Mouse (Mus musculus) hindbrain, embryonic 13.5 days (tissue): ENCODE measurements around the gene Wnt5a. TPM values are rescaled to one million over a fixed set of nuclear protein-coding genes. Genes with fewer than 3 reads are reported as not detected.

Experiments used
- ATAC-seq: fragments of 200-750 bp; cut with Nextera tagmentation; 2 replicates; pipeline ENCODE4 v1.8.0; 2017; ENCODE audit warnings: moderate TSS enrichment; ENCODE audit not compliant: low FRiP score
- H3K27ac ChIP-seq: fragments of 300-500 bp; sonication (generic); 2 replicates; pipeline ENCODE4 v1.5.1; 2015; ENCODE audit warnings: inconsistent platforms, mild to moderate bottlenecking, moderate library complexity
- H3K27me3 ChIP-seq: fragments of 300-500 bp; sonication (generic); 2 replicates; pipeline ENCODE4 v1.6.1; 2015; ENCODE audit warnings: mild to moderate bottlenecking, inconsistent platforms
- H3K36me3 ChIP-seq: fragments of 300-500 bp; sonication (generic); 2 replicates; pipeline ENCODE4 v1.6.1; 2015; ENCODE audit warnings: mild to moderate bottlenecking, inconsistent platforms
- H3K4me1 ChIP-seq: fragments of 300-500 bp; sonication (generic); replicated peaks from 2 replicates; pipeline ENCODE4 v1.6.1; 2015; ENCODE audit warnings: inconsistent platforms
- H3K4me2 ChIP-seq: fragments of 300-500 bp; sonication (generic); 2 replicates; pipeline ENCODE4 v1.6.1; 2015; ENCODE audit warnings: inconsistent platforms, mild to moderate bottlenecking, moderate library complexity
- H3K4me3 ChIP-seq: fragments of 300-500 bp; sonication (generic); 2 replicates; pipeline ENCODE4 v1.5.1; 2015; ENCODE audit warnings: mild to moderate bottlenecking, inconsistent platforms
- H3K9ac ChIP-seq: fragments of 300-500 bp; sonication (generic); 2 replicates; pipeline ENCODE4 v1.6.1; 2015; ENCODE audit warnings: mild to moderate bottlenecking, inconsistent platforms
- H3K9me3 ChIP-seq: fragments of 300-500 bp; sonication (generic); 2 replicates; pipeline ENCODE4 v1.6.1; 2016; ENCODE audit warnings: inconsistent platforms
- WGBS: fragments of 180-500 bp; shearing (Covaris S2); methylation state at CpG from one replicate; pipeline ENCODE4 v1.1.7; 2015; 5-methylcytosine and 5-hydroxymethylcytosine counted together
- polyA plus RNA-seq: library from polyadenylated mRNA; unstranded; fragments of >200 nt; fragmentation: Nextera tagmentation; extraction: Ambion mirVana; gene quantifications from 2 replicates; pipeline ENCODE4 v1.2.1, GENCODE M21; 2015

The Wnt5a gene
- polyA plus RNA-seq, 1 experiment from 2014 or later = 35.4 TPM

DNA sequence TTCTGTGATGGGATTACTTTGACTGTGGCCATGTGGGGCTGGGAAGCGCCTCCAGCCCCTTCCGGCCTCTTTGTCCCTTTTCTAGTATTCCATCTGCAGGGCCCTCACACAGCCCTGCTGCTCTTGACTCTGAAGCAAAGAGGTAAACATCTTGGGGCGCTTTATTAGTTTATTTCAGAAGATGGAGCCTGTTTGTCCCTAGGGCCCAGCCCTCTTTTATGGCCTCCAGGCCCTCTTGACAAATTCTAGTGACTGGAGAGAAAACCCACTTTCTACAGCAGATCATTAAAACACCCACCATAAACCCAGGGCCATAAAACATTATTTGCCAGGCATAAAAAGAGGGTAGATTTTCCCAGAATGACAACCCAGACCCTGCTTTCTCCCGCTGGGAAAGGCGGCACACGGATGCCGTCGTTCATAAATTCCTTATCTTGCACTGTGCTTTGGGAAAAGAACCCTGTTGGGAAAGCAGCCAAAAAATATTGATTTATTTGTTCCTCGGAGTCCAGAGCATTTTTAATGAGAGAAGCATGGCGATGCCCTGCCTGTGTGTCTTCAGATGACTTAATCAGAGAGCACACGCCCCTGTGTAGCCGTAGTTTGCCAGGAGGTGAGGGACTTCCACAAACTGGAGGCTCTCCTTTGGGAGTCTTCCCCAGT is 3.2 kb upstream of the Wnt5a start:
- WGBS = 57% methylated on average over 12 of the region's 12 CpGs

DNA sequence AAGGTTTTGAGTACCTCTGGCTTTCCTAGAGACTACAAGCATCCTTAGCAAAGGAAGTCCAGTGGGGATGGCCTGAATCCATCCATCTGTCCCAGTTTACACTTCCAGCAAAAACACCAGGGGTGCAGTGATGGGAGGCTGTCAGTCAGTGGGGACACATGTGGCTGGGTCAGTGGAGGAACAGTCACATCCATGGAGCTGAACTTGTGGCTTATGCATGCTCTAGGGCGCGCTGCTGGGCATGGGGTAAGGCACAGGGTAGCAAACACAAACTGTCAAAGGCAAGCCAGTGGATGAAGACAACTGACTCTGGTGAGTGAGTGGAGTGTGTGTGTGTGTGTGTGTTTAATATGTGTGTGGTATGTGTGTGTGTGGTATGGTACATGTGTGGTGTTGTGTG is 1.3 kb upstream of the Wnt5a start:
- peaks cover 37% of the 10 kb centered on the region for H3K4me1 ChIP-seq
- H3K36me3 ChIP-seq = no peaks in the 10 kb centered on the region
- H3K27ac ChIP-seq = no peak overlapping the region
- H3K9me3 ChIP-seq = no peaks in the 10 kb centered on the region
- ATAC-seq = no peak
- H3K27me3 ChIP-seq = peaks cover 41% of the 10 kb centered on the region
- no peak overlapping the region for H3K4me3 ChIP-seq
- WGBS = 80% methylated on average over 2 of the region's 2 CpGs
- H3K4me2 ChIP-seq = no peak overlapping the region
- H3K9ac ChIP-seq = no peak overlapping the region

More for the DNA sequence above, 3.2 kb upstream of the Wnt5a start:
- no peak overlapping the region for H3K27ac ChIP-seq
- no peak overlapping the region for H3K4me3 ChIP-seq
- H3K4me1 ChIP-seq = peaks cover 21% of the 10 kb centered on the region
- H3K27me3 ChIP-seq = peaks cover 34% of the 10 kb centered on the region
- no peaks in the 10 kb centered on the region for H3K9me3 ChIP-seq
- ATAC-seq = no peak
- H3K9ac ChIP-seq = no peak overlapping the region
- H3K36me3 ChIP-seq = no peaks in the 10 kb centered on the region
- no peak overlapping the region for H3K4me2 ChIP-seq

DNA sequence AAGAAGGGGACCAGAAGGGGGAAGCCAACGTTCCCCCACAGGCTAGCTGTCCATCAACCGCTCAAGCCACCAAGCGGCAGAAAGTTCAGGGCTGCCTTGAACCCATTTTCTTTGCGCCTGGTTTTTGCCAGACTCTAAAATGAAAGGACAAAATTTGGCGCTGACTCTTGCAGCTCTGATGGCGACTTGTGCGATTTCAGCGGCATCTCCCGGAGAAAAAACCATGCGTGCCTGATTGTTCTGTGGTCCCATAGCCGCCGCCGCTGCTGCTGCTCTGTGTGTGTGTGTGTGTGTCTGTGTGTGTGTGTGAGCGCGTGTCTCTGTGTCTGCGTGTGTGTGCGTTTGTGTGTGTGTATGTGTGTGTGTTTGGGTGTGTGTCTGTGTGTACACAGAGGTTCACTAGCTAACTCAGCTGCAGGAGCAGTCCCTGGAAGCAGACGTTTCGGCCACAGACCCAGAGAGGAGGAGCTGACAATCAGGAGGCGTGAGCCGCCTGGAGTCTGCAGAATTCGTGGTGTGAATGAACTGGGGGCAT is 568 bp downstream of the Wnt5a start:
- H3K9me3 ChIP-seq = no peaks in the 10 kb centered on the region
- peaks cover 51% of the 10 kb centered on the region for H3K27me3 ChIP-seq
- H3K9ac ChIP-seq = peak overlapping the region; percentile 82
- no peaks in the 10 kb centered on the region for H3K36me3 ChIP-seq
- H3K4me3 ChIP-seq = peak overlapping the region; percentile 63
- H3K4me2 ChIP-seq = peak overlapping the region; percentile 90
- ATAC-seq = peak; percentile 52
- 1% methylated on average over 22 of the region's 22 CpGs for WGBS
- peaks cover 56% of the 10 kb centered on the region for H3K4me1 ChIP-seq
- peak overlapping the region; percentile 87 for H3K27ac ChIP-seq

DNA sequence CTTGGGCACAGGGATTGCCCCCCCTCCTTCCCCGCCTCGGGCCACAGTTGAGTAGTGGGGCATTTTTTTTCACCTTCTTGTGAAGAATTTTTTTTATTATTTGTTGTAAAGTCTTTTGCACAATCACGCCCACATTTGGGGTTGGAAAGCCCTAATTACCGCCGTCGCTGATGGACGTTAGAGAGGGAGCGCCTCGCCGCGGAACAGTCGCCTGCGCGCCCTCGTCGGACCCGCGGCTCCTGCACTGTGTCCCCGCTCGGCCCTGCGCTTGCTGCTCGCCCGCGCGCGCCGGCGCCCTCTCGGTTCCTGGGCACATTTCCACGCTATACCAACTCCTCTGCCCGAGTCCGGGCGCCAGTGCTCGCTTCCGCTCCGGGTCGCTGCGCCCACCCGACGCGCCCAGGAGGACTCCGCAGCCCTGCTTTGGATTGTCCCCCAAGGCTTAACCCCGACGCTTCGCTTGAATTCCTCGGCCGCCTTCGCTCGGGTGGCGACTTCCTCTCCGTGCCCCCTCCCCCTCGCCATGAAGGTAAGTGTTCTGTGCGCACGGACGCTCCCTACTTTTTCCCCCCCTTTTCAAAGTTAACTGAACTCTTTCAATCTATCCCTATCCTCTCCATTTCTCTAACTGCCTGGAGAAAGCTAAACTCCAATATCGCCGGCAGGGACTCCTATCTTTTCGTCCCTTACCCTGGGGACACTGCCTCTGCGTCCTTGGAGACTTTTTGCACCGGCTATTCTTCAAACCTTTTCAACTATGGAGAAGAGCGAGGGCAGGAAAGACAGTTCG is 1.2 kb downstream of the Wnt5a start:
- Histone ChIP-seq H3K9ac (peak overlapping the region; percentile 82), H3K4me2 (peak overlapping the region; percentile 90), H3K36me3 (no peaks in the 10 kb centered on the region), H3K4me1 (peaks cover 62% of the 10 kb centered on the region), H3K27me3 (peaks cover 53% of the 10 kb centered on the region), H3K27ac (peak overlapping the region; percentile 87), H3K4me3 (peak overlapping the region; percentile 63), H3K9me3 (no peaks in the 10 kb centered on the region)
- peak; percentile 47 for ATAC-seq
- under 1% methylated on average over 62 of the region's 62 CpGs for WGBS

DNA sequence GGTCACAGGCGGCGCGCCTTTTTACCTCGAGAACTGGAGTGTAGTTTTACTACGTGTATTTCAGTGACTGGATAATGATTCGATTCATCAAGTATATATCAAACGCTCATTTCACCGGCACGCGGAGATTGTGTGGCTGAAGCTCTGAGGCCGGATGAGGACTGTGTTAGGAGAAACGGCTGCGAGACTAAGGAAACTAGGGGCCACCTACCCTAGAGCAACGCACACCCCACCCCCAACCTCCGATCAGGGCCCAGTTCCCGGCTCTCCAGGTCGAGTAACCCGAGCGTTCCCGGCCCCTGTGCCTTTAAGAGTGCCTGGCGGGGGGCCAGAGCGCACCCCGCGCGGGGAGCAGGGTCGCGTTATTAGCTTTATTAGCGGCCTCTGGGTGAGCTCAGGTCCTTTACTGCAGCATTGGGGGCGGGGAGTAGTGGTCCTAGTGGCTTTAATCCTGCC is 1.9 kb downstream of the Wnt5a start:
- WGBS = under 1% methylated on average over 29 of the region's 29 CpGs

DNA sequence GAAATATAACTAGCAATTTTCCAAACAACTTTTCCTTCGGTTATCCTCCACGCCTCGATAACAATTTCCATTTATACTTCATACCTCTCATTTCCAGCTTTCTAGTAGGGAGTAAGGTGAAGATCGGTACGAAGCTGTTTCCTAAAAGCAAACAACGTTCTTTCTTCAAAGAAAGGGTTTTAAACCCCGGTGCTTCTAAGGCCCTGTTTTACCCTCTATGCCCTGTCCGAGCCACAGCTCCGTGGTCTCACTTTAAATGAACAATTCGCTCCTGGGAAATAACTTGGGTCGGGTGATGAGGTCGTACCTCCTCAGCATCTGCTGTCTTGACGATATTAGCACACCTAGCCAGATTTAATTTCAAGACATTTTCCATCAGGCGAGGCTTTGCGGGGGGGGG is 2.5 kb downstream of the Wnt5a start:
- 1% methylated on average over 15 of the region's 15 CpGs for WGBS
- Histone ChIP-seq H3K4me1 (peaks cover 73% of the 10 kb centered on the region), H3K4me2 (peak overlapping the region; percentile 90), H3K27me3 (peaks cover 55% of the 10 kb centered on the region), H3K9ac (peak overlapping the region; percentile 82), H3K27ac (peak overlapping the region; percentile 87; the same call in 1 of the 2 replicates), H3K36me3 (no peaks in the 10 kb centered on the region), H3K4me3 (peak overlapping the region; percentile 63), H3K9me3 (no peaks in the 10 kb centered on the region)
- no peak for ATAC-seq

More for the DNA sequence above, 1.9 kb downstream of the Wnt5a start:
- H3K4me2 ChIP-seq = peak overlapping the region; percentile 90
- H3K9ac ChIP-seq = peak overlapping the region; percentile 82
- peak overlapping the region; percentile 87 for H3K27ac ChIP-seq
- peak overlapping the region; percentile 63 for H3K4me3 ChIP-seq
- peak; percentile 36; the same call in 1 of the 2 replicates for ATAC-seq
- peaks cover 51% of the 10 kb centered on the region for H3K27me3 ChIP-seq
- peaks cover 68% of the 10 kb centered on the region for H3K4me1 ChIP-seq
- H3K36me3 ChIP-seq = no peaks in the 10 kb centered on the region
- no peaks in the 10 kb centered on the region for H3K9me3 ChIP-seq

DNA sequence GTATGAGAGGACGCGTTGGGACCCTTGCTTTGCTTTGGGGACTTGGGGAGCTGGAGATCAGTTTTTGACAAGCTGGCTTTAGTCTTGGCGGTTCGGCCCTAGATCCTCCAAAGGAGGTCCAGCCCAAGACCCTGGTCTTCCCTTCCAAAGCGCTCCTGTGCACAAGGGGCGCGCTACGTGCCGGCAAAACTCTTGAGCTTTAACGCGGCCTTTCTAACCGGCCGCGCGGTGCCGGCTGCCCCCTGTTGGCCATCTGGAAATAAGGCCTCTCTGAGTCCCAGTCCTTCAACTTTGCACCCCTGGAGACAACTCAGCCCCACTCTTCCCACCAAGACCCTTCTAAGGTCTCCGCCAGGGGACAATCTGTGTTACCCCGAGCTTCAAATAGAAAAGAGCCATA is 2.9 kb downstream of the Wnt5a start:
- H3K4me1 ChIP-seq = peaks cover 73% of the 10 kb centered on the region
- no peak for ATAC-seq
- peak overlapping the region; percentile 63 for H3K4me3 ChIP-seq
- H3K4me2 ChIP-seq = peak overlapping the region; percentile 90
- H3K9ac ChIP-seq = peak overlapping the region; percentile 82
- WGBS = 1% methylated on average over 18 of the region's 18 CpGs
- H3K27ac ChIP-seq = peak overlapping the region; percentile 87
- no peaks in the 10 kb centered on the region for H3K9me3 ChIP-seq
- peaks cover 52% of the 10 kb centered on the region for H3K27me3 ChIP-seq
- no peaks in the 10 kb centered on the region for H3K36me3 ChIP-seq

DNA sequence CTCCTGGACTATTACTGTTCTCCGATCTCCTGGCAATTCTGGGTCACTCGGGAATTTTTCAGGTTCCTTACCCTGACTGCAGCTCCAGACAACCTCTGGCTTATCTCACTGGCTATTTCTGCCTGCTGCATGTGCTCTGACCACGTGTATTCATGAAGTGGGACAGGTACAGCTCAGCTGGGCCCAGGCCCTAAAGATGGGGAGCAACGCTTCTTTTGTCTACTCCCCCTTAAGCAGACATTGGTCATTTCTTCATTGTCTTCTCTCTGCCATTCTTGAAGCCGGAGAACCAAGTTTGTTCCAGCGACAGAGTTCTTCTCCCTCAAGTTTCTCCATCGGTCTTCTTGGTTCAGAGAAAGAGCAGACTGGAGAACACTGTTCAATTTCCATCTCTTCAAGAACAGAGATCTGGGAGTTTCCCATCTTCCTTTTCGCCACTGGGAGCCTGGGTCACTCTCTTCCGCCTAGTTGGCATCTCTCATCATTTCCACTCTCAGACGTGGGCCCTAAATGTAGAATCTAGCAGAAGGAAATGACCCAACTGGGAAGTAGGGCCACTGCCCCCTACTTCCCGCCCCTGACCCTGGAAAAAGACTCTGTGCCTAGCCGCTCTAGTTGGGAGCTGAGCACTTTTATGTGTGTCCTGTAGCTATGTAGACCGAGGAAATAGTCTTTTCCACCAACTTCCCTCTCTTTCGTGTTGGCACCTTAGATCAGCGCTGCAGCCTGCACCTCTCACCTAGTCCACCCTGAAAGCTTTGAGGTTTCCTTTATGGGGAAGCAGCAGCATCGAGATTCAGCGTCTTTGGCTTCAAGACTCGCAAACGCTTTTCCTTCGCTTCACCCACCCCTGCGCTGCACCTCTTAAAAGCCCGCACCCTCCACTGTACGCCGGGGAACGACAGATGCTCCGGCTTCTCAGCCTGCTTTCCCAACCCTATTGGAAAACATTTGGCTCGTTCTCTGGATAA is 4.0 kb downstream of the Wnt5a start:
- Histone ChIP-seq H3K4me2 (peak overlapping the region; percentile 90), H3K27ac (peak overlapping the region; percentile 85), H3K9me3 (no peaks in the 10 kb centered on the region), H3K4me1 (peaks cover 73% of the 10 kb centered on the region), H3K27me3 (peaks cover 53% of the 10 kb centered on the region), H3K4me3 (peak overlapping the region; percentile 63), H3K9ac (peak overlapping the region; percentile 82), H3K36me3 (no peaks in the 10 kb centered on the region)
- ATAC-seq = no peak
- WGBS = 11% methylated on average over 27 of the region's 27 CpGs

DNA sequence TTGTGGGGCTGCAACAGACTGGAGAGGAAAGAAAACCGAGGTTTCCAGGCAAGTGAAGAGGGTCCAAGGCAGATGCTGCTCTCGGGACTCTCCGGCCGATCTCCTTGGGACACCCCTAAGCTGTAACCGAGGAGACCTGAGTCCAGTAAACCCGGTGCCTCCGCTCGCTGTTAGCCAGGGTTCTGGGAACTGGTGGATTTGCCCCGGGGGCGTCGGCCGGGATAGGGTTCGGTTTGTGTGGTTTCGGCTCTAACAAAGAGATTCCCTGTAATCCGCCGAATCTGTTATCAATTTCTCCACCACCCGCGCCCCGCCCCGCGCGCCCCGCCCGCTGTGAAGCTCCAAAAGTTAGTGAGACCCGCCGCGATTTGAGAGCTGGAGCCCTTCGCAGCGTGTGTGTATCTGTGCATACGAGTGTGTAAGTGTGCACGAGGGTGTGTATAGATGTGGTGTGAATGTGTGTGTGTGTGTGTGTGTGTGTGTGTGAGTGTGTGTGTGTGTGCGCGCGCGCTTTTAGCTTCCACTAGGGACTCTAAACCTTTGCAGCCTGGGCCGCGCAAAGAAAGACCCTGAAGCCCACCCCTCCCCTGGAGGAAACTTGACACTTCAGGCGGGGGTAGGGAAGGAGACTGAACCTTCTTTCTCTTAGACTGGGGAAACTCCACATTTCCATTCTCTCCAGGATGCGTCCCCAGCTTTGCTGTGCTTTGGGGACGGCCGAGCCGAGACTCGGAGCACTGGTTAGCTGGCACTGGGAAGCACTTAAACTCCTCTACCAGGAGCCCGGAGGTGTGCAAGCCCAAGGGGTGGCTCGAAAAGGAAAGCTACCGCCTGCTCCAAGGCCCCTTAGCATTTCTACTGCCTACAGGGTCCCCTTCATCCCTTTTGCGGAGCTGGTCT is 5.1 kb downstream of the Wnt5a start:
- no peak for ATAC-seq
- WGBS = 1% methylated on average over 47 of the region's 47 CpGs

DNA sequence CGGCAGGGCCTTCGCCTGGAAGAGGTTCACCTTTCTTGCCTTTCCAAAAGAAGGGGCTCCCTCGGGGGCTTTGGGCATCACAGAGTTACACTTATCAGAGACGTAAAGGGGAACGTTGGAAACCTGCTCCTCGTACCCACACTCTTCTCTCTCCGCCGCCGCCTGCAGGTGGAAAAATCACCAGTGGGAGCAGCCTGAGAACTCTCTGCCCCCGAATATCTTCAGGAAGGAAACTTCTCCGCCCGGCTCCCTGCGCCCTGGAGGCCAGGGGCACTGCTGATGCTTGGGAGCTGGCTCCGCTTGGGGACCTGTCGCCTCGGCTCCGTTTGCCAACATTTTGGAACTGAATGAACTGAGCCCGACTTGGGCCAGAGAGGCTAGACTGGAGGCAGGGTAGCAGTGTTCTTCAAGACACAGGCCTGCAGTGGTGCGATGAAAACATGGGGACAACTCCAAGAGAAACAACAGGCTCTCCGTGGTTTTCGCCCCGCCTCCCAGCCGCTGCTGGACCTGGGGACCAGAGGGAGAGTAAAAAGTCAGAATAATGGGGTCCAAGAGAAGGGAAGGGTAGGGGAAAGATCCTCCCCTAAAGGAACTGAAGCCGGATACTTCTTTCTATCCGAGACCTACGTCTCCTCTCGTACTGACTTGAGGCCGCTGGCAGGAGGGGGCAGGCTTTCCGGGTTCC is 5.9 kb downstream of the Wnt5a start:
- Histone ChIP-seq H3K27me3 (peaks cover 56% of the 10 kb centered on the region), H3K4me1 (peaks cover 73% of the 10 kb centered on the region), H3K36me3 (no peaks in the 10 kb centered on the region), H3K4me2 (peak overlapping the region; percentile 90), H3K9me3 (no peaks in the 10 kb centered on the region), H3K27ac (peak overlapping the region; percentile 85), H3K9ac (peak overlapping the region; percentile 82), H3K4me3 (peak overlapping the region; percentile 63)
- no peak for ATAC-seq
- under 1% methylated on average over 29 of the region's 29 CpGs for WGBS

More for the DNA sequence above, 5.1 kb downstream of the Wnt5a start:
- H3K27me3 ChIP-seq = peaks cover 49% of the 10 kb centered on the region
- peak overlapping the region; percentile 90 for H3K4me2 ChIP-seq
- no peaks in the 10 kb centered on the region for H3K36me3 ChIP-seq
- H3K9me3 ChIP-seq = no peaks in the 10 kb centered on the region
- peak overlapping the region; percentile 63 for H3K4me3 ChIP-seq
- peaks cover 68% of the 10 kb centered on the region for H3K4me1 ChIP-seq
- peak overlapping the region; percentile 85 for H3K27ac ChIP-seq
- peak overlapping the region; percentile 82 for H3K9ac ChIP-seq
